ENCODE assay signal across 8 mouse cellular contexts in genomic region chr11:97441658-97442125, GRCm38 (mm10). TPM values are rescaled to one million over a fixed set of nuclear protein-coding genes. Genes with fewer than 3 reads are reported as not detected.
DNase-seq lines count a peak whose midpoint lies in the region; ATAC-seq and TF ChIP-seq lines count a peak whose summit lies in the region.

No protein-coding gene starts in this region.

- H3K36me3 ChIP-seq in thymus, adult 2 months (ENCODE audit: control insufficient read depth, insufficient read depth, low read length) = no peaks in the 10 kb centered on the region
- peaks cover 12% of the 10 kb centered on the region; the same call in 1 of the 2 replicates for H3K36me3 ChIP-seq in limb, embryonic 11.5 days (ENCODE audit: control insufficient read depth, insufficient read depth, low read length)
- peaks cover 11% of the 10 kb centered on the region; the same call in 1 of the 2 replicates for H3K36me3 ChIP-seq in neural tube, embryonic 13.5 days

- H3K27ac ChIP-seq in thymus, adult 2 months (ENCODE audit: control insufficient read depth, insufficient read depth, low read length) = no peak overlapping the region
- H3K27ac ChIP-seq in limb, embryonic 11.5 days (replicated peaks; ENCODE audit: low read depth, low read length) = no peak overlapping the region
- H3K27ac ChIP-seq in neural tube, embryonic 13.5 days (replicated peaks) = no peak overlapping the region; the same call in 1 of the 2 replicates

- no peak overlapping the region for H3K9ac ChIP-seq in limb, embryonic 11.5 days (ENCODE audit: low read length)
- peak overlapping the region; percentile 9; the same call in 1 of the 2 replicates for H3K9ac ChIP-seq in neural tube, embryonic 13.5 days

- no peaks in the 10 kb centered on the region for H3K9me3 ChIP-seq in limb, embryonic 11.5 days (ENCODE audit: control insufficient read depth, low read length)
- H3K9me3 ChIP-seq in neural tube, embryonic 13.5 days = no peaks in the 10 kb centered on the region

- no peak overlapping the region for H3K4me3 ChIP-seq in thymus, adult 2 months (ENCODE audit: control insufficient read depth, insufficient read depth, low read length)
- H3K4me3 ChIP-seq in limb, embryonic 11.5 days (ENCODE audit: low read depth, low read length) = 0 out of 2 replicates have a peak overlapping the region, but pooled peaks have one; percentile 5
- H3K4me3 ChIP-seq in neural tube, embryonic 13.5 days = peak overlapping the region; percentile 40

- no peak for TF ChIP-seq CTCF in thymus, adult 2 months (IDR thresholded peaks at IDR 0.05; ENCODE audit: borderline replicate concordance, control insufficient read depth, extremely low read depth, insufficient read depth, low read length, poor library complexity)

- H3K27me3 ChIP-seq in thymus, adult 2 months (ENCODE audit: control insufficient read depth, insufficient read depth, low read length) = peaks cover 12% of the 10 kb centered on the region
- H3K27me3 ChIP-seq in limb, embryonic 11.5 days (ENCODE audit: control insufficient read depth, insufficient read depth, low read length) = peaks cover 7% of the 10 kb centered on the region; the same call in 1 of the 2 replicates
- H3K27me3 ChIP-seq in neural tube, embryonic 13.5 days = peaks cover 54% of the 10 kb centered on the region

- H3K4me1 ChIP-seq in thymus, adult 2 months (replicated peaks; ENCODE audit: control insufficient read depth, insufficient read depth, low read length) = peaks cover 21% of the 10 kb centered on the region
- H3K4me1 ChIP-seq in limb, embryonic 11.5 days (ENCODE audit: control insufficient read depth, insufficient read depth, low read length) = peaks cover 52% of the 10 kb centered on the region
- H3K4me1 ChIP-seq in neural tube, embryonic 13.5 days (replicated peaks) = peaks cover 55% of the 10 kb centered on the region

- H3K4me2 ChIP-seq in limb, embryonic 11.5 days (ENCODE audit: low read depth, severe bottlenecking) = peak overlapping the region; percentile 33
- H3K4me2 ChIP-seq in neural tube, embryonic 13.5 days = peak overlapping the region; percentile 56

- WGBS in thymus, adult 2 months = 9% methylated on average over 3 of the region's 3 CpGs
- WGBS in limb, embryonic 11.5 days = 5% methylated on average over 3 of the region's 3 CpGs
- 2% methylated on average over 3 of the region's 3 CpGs for WGBS in neural tube, embryonic 13.5 days

- peak; percentile 22 for DNase-seq in cerebellum, adult 9-11 months
- DNase-seq in cerebellum, adult 18-20 months = no peak
- DNase-seq in thymus, postnatal 0 days (ENCODE audit: low spot score) = peak; percentile 19
- no peak for DNase-seq in thymus, adult 2 months
- peak; percentile 33 for DNase-seq in limb, embryonic 11.5 days (ENCODE audit: low spot score)
- no peak for DNase-seq in layer of hippocampus, adult 9-11 months
- DNase-seq in layer of hippocampus, postnatal 14 days (ENCODE audit: low spot score in 2 of 2) = no peak

- ATAC-seq in limb, embryonic 11.5 days (ENCODE audit: insufficient number of reproducible peaks, low FRiP score, low TSS enrichment, low read depth) = no peak
- no peak for ATAC-seq in neural tube, embryonic 13.5 days (ENCODE audit: low read depth)

- no peak for TF ChIP-seq POLR2A in thymus, adult 2 months (IDR thresholded peaks at IDR 0.05; ENCODE audit: control insufficient read depth, extremely low read depth, insufficient read depth, low read length, poor library complexity)

RNA-seq across cellular contexts. Expression of gene Arhgap23, which starts 26.4 kb away (rescaled TPM):
- 1.6 and 2.9 TPM in 2 replicates for polyA plus RNA-seq in thymus, postnatal 0 days (2015; fragmentation: Nextera tagmentation; extraction: Ambion mirVana)
- polyA plus RNA-seq in thymus, adult 2 months (2012; rRNA removed) = 13.3 and 18.0 TPM in 2 replicates
- polyA plus RNA-seq in limb, embryonic 11.5 days (2014; fragmentation: Nextera tagmentation; extraction: Ambion mirVana) = 3.8 and 4.2 TPM in 2 replicates
- 6.8 and 7.4 TPM in 2 replicates for polyA plus RNA-seq in neural tube, embryonic 13.5 days (2015; fragmentation: Nextera tagmentation; extraction: Ambion mirVana)
- total RNA-seq in layer of hippocampus, postnatal 14 days (2021) = 10 to 100 TPM; 66.7 to 70.0 TPM

RNA-seq across cellular contexts. Expression of gene 4933428G20Rik, which starts 58.4 kb away (rescaled TPM):
- 0.09 and 0.12 TPM in 2 replicates for polyA plus RNA-seq in thymus, postnatal 0 days (2015; fragmentation: Nextera tagmentation; extraction: Ambion mirVana)
- not detected in 2 replicates for polyA plus RNA-seq in thymus, adult 2 months (2012; rRNA removed)
- 0.13 TPM in 1 of 2 replicates, not detected in the other for polyA plus RNA-seq in limb, embryonic 11.5 days (2014; fragmentation: Nextera tagmentation; extraction: Ambion mirVana)
- polyA plus RNA-seq in neural tube, embryonic 13.5 days (2015; fragmentation: Nextera tagmentation; extraction: Ambion mirVana) = 0.81 and 1.1 TPM in 2 replicates
- total RNA-seq in layer of hippocampus, postnatal 14 days (2021) = not detected

Comparison
In these comparisons a context has a peak if more than half of its experiments do, and no peak if none do; other contexts are left out.
1. DNase-seq: peak in cerebellum, adult 9-11 months (single experiment), thymus, postnatal 0 days (single experiment) and limb, embryonic 11.5 days (single experiment); none in cerebellum, adult 18-20 months (0 of 2), thymus, adult 2 months (single experiment), layer of hippocampus, adult 9-11 months (single experiment) and layer of hippocampus, postnatal 14 days (0 of 2).